Mouse (Mus musculus) right cerebral cortex, postnatal 36 days (tissue): Measurements from ENCODE around the gene Ttn.

Experiments used
- DNase-seq, 2 experiments: peaks; one replicate each; pipeline ENCODE4 v3.0.0; 2022; ENCODE audit warnings: low spot score in 2 of 2, mixed read lengths in 1 of 2

The Ttn gene

DNA sequence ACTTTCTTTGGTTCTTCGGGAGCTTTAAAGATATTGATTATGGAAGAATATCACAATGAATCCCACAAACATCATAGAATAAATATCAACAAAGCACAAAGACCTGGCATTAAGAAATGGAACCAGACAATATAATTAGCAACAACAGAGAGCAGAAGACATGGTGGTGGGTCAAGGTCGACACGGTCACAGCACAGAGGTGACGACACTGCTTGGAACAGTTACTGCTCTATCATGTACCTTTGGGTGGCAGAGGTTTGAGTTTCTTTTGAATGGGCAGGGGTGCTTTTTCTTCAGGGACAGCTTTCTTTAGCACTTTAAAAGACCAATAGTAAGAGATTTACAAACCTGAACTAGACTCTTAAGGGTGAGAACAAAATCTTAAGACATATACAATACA, 132.3 kb downstream of the Ttn start:
- DNase-seq, result no peak

GRCm38 (mm10) chr2:76843162-76843561, 139.2 kb downstream of the Ttn start:
- no peak for DNase-seq

DNA sequence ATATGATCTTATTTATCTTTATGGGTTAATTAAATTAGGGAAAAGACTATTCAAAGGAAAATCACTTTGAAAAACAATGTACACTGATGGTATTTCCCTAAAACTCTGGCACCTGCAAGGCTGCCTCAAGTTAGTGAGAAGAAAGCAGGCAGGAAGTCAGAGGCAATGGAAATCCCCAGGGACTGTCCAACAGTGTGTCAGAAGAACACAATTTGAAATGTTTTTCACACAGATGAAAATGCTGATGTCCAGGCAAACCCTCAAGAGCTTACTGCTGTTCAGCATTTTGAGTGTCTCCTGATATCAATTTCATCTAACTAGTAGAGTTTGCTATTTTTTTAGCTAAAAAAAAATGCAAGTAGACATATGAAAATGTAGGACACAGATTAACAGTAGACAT, 161.9 kb downstream of the Ttn start:
- no peak for DNase-seq

DNA sequence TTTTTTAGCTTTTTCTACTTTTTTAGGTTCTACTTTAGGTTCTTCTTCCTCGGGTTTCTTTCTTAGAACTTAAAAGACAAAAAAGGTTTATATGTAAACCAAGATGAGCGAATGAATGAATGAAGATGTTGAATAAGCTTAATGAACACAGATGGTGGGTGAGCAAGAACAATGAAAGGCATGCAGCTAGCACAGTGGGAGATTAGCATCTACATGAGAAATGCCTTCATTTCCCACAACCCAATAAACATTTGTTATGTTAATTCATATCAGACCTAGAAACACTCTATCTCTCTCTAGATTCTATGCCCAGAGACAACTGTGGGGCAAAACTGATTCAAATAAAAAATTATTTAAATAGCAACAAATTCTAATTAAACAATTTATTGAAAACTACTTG, 164.6 kb downstream of the Ttn start:
- DNase-seq, result no peak

DNA sequence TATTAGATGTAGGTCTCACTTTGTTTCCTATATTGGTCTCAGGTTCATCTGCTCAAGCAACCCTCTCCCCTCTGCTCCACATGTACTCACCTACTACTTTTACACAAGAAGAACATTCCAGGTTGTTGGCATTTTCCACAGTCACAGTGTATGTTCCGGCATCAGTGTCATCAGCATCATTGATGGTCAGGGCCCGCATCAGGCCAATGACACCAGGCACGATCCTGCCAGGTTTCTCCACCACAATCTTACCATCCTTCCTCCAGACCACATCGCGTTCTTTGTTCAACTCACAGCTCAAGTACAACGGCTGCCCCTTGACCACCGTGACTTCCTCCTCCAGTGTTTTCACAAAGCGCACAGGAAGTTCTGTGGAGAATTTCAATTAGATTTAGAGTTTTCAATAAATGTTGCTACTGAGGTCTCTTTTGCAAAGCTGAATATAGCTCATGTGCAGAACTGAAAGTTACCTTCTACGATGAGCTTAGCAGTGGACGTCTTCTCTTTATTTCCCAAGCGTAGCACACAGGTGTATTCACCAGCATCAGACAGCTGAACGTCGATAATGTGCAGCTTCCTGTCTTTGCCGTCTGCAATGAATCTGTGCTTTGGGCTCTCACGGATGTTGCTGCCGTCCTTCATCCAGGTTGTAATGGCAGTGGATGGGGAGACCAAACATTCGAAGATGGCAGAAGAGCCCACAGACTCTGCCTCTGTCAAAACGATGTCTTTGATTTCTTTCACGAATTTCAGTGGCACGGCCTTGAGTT, 168.1 kb downstream of the Ttn start:
- no peak for DNase-seq

DNA sequence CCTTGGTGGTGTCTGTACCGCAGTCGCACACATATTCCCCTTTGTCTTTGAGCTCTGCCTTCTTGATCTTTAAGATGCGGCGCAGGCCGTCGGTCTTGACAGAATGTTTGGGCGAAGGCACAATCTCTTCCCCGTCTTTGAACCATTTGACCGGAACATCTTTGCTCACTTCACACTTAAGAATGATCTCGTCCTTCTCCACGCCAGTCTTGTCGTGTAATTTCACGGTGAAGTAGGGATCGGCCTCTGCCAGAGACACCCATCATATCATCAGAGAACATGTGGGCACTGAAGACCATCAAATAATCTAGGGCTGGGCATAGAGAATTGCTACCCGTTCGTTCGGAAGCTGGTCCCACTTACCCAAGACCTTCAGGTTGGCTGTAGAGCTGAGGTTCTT, 171.2 kb downstream of the Ttn start:
- DNase-seq, result no peak

DNA sequence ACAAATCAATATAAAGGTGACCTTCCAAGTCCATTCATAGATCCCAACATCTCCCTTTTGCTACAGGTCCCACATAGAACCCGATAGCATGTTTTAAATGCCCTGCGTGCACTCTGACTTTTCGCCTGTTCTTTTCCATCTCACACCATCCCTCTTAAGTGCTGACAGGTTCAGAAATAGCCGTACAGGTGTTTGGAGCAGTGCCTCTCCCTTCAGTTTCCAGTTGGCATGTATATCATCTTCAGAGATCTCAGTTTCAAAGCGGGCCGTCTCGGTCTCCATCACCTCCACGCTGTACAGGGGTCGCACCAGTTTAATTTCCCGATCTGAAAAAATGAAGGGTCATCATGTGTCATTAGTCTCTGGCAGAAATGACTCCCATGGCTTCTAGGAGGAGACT, 174.0 kb downstream of the Ttn start:
- DNase-seq, result no peak

GRCm38 (mm10) chr2:76807284-76807683, 175.1 kb downstream of the Ttn start:
- DNase-seq, result no peak

DNA sequence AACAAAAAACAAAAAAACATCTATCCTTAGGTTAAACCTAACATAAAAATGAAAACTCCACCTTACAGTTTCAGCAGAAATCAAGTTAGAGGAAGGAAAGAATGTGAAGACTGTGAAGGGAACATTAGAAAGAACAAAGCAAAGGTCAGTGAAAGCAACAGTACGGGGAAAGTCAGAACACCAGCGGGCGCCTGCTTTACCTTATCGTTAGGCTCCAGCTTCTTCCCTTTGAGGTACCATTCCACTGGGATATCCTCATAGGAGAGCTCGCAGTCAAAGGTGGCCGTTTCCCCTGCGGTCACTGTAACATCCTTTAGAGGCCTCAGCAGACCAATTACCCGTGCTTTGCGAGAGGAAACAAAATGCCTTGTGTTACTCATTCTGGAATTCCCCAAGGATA, 175.5 kb downstream of the Ttn start:
- no peak for DNase-seq

- DNase-seq, result no peak
These were observed 176.0 kb downstream of the Ttn start for GRCm38 (mm10) chr2:76806376-76806775.

DNA sequence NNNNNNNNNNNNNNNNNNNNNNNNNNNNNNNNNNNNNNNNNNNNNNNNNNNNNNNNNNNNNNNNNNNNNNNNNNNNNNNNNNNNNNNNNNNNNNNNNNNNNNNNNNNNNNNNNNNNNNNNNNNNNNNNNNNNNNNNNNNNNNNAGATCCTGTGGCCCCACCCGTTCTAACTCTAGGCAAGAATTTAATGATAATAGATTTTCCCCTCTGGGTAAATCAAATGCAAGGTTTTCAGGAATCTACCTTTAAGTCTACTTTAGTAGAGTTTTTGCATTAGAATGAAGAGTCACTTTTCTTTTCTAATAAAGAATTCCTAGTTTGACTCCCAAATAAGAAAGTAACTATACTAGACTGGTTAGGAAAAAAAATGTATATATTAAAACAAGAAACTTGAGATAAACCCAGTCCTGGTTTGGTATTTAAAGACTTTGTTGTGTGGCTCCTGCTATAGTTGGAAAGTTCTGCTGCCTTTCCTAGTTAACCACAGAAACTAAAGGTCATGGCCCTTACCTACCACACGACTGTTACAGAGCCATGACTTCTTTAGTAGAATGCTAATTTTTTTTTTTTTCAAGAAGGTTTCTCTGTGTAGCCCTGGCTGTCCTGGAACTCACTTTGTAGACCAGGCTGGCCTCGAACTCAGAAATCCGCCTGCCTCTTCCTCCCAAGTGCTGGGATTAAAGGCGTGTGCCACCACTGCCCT, 177.0 kb downstream of the Ttn start:
- DNase-seq, result no peak

- no peak for DNase-seq
These were observed 198.2 kb downstream of the Ttn start for GRCm38 (mm10) chr2:76784171-76784570.

DNA sequence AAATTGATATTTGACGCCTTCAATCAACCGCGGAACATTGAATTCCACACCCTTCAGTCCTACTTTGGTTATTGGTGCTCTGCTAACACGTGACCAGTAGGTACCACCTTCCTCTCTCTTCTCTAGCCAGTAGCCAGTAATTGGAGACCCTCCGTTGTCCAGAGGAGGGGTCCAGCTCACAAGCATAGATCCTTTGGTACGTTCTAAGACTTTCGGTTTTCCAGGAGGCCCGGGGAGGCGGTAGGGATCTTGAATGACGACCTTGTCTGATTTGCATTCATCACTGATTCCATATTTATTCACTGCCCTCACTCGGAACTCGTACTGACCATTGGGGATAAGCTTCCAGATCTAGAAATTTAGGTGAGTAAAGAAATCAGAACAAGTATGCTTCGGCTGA, 201.6 kb downstream of the Ttn start:
- DNase-seq, result no peak

GRCm38 (mm10) chr2:76769831-76770230, 212.5 kb downstream of the Ttn start:
- no peak for DNase-seq

DNA sequence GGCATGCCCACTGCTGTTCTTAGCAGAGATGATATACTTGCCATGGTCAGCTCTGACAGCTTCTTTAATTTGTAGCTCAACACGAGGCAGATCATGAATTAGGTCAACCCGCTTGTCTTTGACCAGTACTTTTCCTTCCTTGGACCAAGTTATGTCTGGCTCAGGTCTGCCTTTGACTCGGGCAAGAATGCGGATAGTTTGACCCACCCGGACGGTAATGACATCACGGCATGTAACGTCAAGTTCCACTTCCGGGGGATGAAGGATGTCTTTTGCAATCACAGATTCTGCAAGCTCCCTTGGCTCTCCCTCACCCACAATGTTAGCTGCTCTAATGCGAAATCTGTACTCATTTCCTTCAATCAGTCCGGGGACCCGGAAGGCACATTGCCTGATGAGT, 215.1 kb downstream of the Ttn start:
- DNase-seq, result no peak

DNA sequence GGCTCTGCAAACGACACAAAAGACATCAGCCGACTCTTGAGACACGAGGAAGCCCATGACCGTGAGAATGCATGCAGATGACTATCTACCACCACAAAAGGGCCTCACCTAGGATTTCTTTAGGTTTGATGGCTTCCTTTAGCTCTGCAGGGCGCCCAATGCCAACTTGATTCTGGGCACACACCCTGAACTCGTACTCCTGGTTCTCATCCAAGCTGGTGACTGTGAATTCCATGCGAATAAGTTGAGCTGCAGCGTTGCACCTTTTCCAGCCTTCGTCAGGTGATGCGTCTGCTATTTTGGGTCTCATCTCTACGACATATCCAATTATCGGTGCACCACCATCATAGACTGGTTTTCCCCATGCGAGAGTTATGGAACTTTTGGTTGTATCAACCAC, 217.8 kb downstream of the Ttn start:
- no peak for DNase-seq

DNA sequence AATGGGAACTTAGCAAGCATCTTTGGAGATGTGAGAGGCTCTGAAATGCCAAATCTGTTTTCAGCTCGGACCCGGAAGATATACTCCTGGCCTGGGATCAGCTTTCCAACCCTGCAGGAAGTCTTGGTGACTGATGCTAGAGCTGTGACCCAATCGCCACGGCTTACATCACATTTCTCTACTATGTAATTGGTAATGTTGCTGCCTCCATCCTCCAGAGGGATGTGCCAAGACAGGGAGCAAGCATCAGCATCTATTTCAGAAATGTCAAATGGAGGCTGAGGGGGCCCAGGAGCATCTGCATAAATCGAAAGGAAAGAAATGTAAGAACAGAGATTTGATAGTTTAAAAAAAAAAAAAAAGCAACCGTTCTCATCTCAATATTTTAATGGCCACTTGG, 220.2 kb downstream of the Ttn start:
- no peak for DNase-seq

DNA sequence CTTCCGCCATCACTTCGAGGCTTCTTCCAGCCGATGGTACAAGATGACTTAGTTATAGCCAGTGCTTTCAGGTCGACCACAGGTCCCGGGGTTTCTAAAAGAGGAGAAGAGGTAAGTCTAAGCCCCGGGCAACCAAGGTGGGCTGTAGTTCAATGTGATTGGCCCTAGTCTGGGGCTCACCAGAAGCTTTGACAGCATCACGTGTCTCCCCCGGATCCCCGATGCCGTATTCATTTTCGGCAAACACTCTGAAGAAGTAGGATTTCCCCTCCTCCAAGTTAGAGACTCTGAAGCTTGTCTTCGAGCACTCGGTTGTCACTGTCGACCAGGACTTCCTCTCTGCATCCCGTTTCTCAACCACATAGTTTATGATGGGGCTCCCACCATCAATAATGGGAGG, 225.9 kb downstream of the Ttn start:
- no peak for DNase-seq

- DNase-seq, result no peak
These were observed 230.4 kb downstream of the Ttn start for GRCm38 (mm10) chr2:76751993-76752392.

DNA sequence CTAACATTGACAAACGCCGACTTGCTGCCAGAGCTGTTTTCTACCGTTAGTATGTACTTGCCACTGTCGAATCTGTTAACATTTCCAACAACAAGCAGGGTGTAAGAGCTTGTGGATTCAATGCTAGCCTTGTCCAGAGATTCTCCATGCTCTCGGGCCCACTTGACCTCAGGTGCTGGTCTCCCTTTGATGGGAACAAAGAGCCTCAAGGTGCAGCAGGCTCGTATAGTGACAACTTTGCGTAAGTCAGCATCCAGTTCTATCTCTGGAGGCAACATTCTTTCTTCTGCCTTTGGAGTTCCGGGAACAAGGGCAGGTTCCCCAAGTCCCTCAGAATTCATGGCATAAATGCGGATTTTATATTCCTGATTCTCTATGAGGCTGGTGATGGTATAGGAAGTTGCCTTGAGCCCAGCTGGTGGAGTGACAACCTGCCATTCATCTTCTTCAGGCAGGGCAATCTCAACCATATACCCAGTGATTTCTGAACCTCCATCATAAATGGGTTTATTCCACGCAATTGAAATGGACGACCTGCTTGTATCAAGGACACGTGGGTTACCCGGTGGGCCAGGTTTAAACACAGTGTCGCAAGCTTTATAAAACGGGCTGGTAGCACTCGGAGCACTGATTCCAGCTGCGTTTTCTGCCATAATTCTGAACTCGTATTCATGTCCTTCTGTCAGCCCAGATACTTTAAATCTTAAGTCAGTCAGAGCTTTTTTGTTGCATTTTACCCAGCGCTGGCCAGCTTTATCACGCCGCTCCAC, 232.8 kb downstream of the Ttn start:
- DNase-seq, result no peak

GRCm38 (mm10) chr2:76748696-76749095, 233.7 kb downstream of the Ttn start:
- DNase-seq, result no peak

DNA sequence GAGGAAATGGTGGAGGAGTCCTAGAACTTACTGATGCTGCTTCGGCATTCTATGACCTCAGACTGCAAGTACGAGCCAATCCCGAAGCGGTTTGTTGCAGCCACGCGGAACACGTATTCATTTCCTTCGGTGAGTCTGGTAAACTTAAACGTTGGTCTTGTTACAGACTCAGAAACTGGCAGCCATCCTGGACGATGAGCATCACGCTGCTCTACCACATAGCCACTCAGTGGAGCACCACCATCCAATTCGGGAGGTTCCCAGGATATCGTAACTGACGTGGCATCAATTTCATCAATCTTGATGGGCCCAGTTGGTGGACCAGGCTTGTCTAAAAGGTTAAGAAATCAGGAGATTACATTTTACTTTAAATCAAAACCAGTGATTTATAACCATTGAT, 262.7 kb downstream of the Ttn start:
- no peak for DNase-seq

- no peak for DNase-seq
These were observed 267.4 kb downstream of the Ttn start for GRCm38 (mm10) chr2:76714984-76715383.
